Mouse (Mus musculus) hindlimb bud, embryonic 11.5 days (tissue): Measurements from ENCODE around the gene Iqschfp.

Source experiments
- DNase-seq: peaks from one replicate; pipeline ENCODE4 v3.0.0-alpha.2; 2012; ENCODE audit warnings: low read depth, low spot score; ENCODE audit errors: extremely low spot score

The Iqschfp gene

GRCm38 (mm10) chr3:68567581-68567980 lies 675.5 kb downstream of the Iqschfp start:
- DNase-seq: no peak

GRCm38 (mm10) chr3:68568149-68568548 lies 676.1 kb downstream of the Iqschfp start:
- DNase-seq: no peak

GRCm38 (mm10) chr3:68568716-68569115 lies 676.7 kb downstream of the Iqschfp start:
- no peak for DNase-seq

GRCm38 (mm10) chr3:68570319-68570718 lies 678.3 kb downstream of the Iqschfp start:
- DNase-seq: no peak

GRCm38 (mm10) chr3:68572249-68573225 lies 680.5 kb downstream of the Iqschfp start:
- no peak for DNase-seq

- no peak for DNase-seq
Observed at GRCm38 (mm10) chr3:68573226-68573624, 681.2 kb downstream of the Iqschfp start.

- no peak for DNase-seq
Observed at GRCm38 (mm10) chr3:68574097-68574496, 682.1 kb downstream of the Iqschfp start.

- no peak for DNase-seq
Observed at GRCm38 (mm10) chr3:68574565-68574964, 682.5 kb downstream of the Iqschfp start.

- no peak for DNase-seq
Observed at GRCm38 (mm10) chr3:68575636-68576340, 683.8 kb downstream of the Iqschfp start.

GRCm38 (mm10) chr3:68576431-68576830 lies 684.4 kb downstream of the Iqschfp start:
- DNase-seq: no peak

- no peak for DNase-seq
Observed at GRCm38 (mm10) chr3:68576948-68577347, 684.9 kb downstream of the Iqschfp start.

- DNase-seq: no peak
Observed at GRCm38 (mm10) chr3:68581591-68581990, 689.6 kb downstream of the Iqschfp start.

- DNase-seq: no peak
Observed at GRCm38 (mm10) chr3:68582103-68582740, 690.2 kb downstream of the Iqschfp start.

- no peak for DNase-seq
Observed at GRCm38 (mm10) chr3:68583031-68583693, 691.1 kb downstream of the Iqschfp start.

- DNase-seq: no peak
Observed at GRCm38 (mm10) chr3:68583771-68584511, 691.9 kb downstream of the Iqschfp start.

GRCm38 (mm10) chr3:68585213-68585612 lies 693.2 kb downstream of the Iqschfp start:
- DNase-seq: no peak

GRCm38 (mm10) chr3:68586646-68587064 lies 694.6 kb downstream of the Iqschfp start:
- DNase-seq: no peak

GRCm38 (mm10) chr3:68587567-68588245 lies 695.7 kb downstream of the Iqschfp start:
- DNase-seq: no peak

GRCm38 (mm10) chr3:68589220-68589840 lies 697.3 kb downstream of the Iqschfp start:
- DNase-seq: no peak
